Mouse (Mus musculus) ES-E14 (cell line): Measurements from ENCODE around the gene Etnk2. TPM values are rescaled to one million over a fixed set of nuclear protein-coding genes. Genes with fewer than 3 reads are reported as not detected.

ENCODE experiments used
- DNase-seq: peaks from one replicate; pipeline ENCODE4 v3.0.0-alpha.2; 2013; ENCODE audit warnings: low read depth, low spot score
- H3K27ac ChIP-seq: 2 replicates; pipeline ENCODE4 v1.5.1; 2012; ENCODE audit warnings: low read depth, mild to moderate bottlenecking, low read length, moderate library complexity, mixed read lengths; ENCODE audit not compliant: poor library complexity, insufficient read depth, severe bottlenecking
- H3K36me3 ChIP-seq: 2 replicates; pipeline ENCODE4 v1.6.1; 2012; ENCODE audit warnings: mild to moderate bottlenecking, low read length, moderate library complexity, mixed read lengths; ENCODE audit not compliant: control insufficient read depth, poor library complexity, insufficient read depth, severe bottlenecking
- H3K4me1 ChIP-seq, 2 experiments: fragments of 150-350 bp in 1 of 2; sonication (generic) in 1 of 2; 2 replicates each; pipeline ENCODE4 v1.6.1; 2012; ENCODE audit warnings: low read length in 2 of 2, mild to moderate bottlenecking in 1 of 2, mixed read lengths in 1 of 2; ENCODE audit not compliant: control insufficient read depth in 2 of 2, insufficient read depth in 2 of 2, poor library complexity in 1 of 2
- H3K4me3 ChIP-seq, 2 experiments: fragments of 150-350 bp in 1 of 2; sonication (generic) in 1 of 2; 2 replicates each; pipeline ENCODE4 v1.5.1; 2012; ENCODE audit warnings: low read length in 2 of 2, low read depth in 1 of 2, mild to moderate bottlenecking in 1 of 2, mixed read lengths in 1 of 2; ENCODE audit not compliant: insufficient read depth in 1 of 2, poor library complexity in 1 of 2, severe bottlenecking in 1 of 2
- H3K9ac ChIP-seq: 2 replicates; pipeline ENCODE4 v1.6.1; 2012; ENCODE audit warnings: low read depth, mild to moderate bottlenecking, low read length, mixed read lengths; ENCODE audit not compliant: poor library complexity, insufficient read depth, severe bottlenecking
- H3K9me3 ChIP-seq: fragments of 150-350 bp; sonication (generic); 2 replicates; pipeline ENCODE4 v1.6.1; 2012; ENCODE audit warnings: low read depth, mild to moderate bottlenecking, low read length; ENCODE audit not compliant: control insufficient read depth, insufficient read depth
- CHD2 ChIP-seq: IDR thresholded peaks from 2 replicates; pipeline ENCODE4 v1.6.1; 2014; ENCODE audit warnings: mild to moderate bottlenecking, low read depth, low read length, inconsistent platforms
- HCFC1 ChIP-seq: IDR thresholded peaks from 2 replicates; pipeline ENCODE4 v1.6.1; 2012; ENCODE audit warnings: low read length, inconsistent platforms, borderline replicate concordance; ENCODE audit not compliant: insufficient read depth
- MAFK ChIP-seq: IDR thresholded peaks from 2 replicates; pipeline ENCODE4 v1.6.1; 2014; ENCODE audit warnings: mild to moderate bottlenecking, low read depth, low read length, inconsistent platforms; ENCODE audit not compliant: insufficient read depth
- ZC3H11A ChIP-seq: IDR thresholded peaks from 2 replicates; pipeline ENCODE4 v1.6.1; 2012; ENCODE audit warnings: low read depth, mild to moderate bottlenecking, inconsistent platforms, low read length, borderline replicate concordance
- ZNF384 ChIP-seq: IDR thresholded peaks from 2 replicates; pipeline ENCODE4 v1.6.1; 2012; ENCODE audit warnings: low read depth, low read length, inconsistent platforms
- in situ Hi-C, 2 experiments: fragments of 600-800 bp; cut with MboI; formaldehyde crosslinking; loops; one replicate each; pipeline ENCODE4 v1.15.1; 2025; ENCODE audit warnings: low sequenced_read_pairs in 2 of 2, inconsistent platforms in 1 of 2; ENCODE audit not compliant: unreplicated experiment in 2 of 2
- total RNA-seq: library from RNA; depleted of rRNA; stranded (reverse); fragments of 300-350 nt; gene quantifications from 2 replicates; pipeline ENCODE4 v1.2.3, GENCODE M21; 2012

Gene Etnk2
- total RNA-seq, 1 experiment = 4.8 TPM

- Histone ChIP-seq H3K4me3 (no peak overlapping the region), H3K9me3 (no peaks in the 10 kb centered on the region), H3K36me3 (no peaks in the 10 kb centered on the region), H3K4me1 (peaks cover 0 to 8% of the 10 kb centered on the region in 2 experiments; a peak in 2 of 4 replicates), H3K9ac (no peak overlapping the region), H3K27ac (no peak overlapping the region)
- DNase-seq = no peak
- in situ Hi-C loops = loop anchor here in 1 of 2 experiments (25.0 kb wide), 1 partner anchor 235 kb away; the partner anchor contains the start of gene Snrpe
- TF ChIP-seq CHD2 = no peak
- no peak for TF ChIP-seq HCFC1
- no peak for TF ChIP-seq ZNF384
- no peak for TF ChIP-seq MAFK
- no peak for TF ChIP-seq ZC3H11A
These were observed 14.2 kb downstream of the Etnk2 start for GRCm38 (mm10) chr1:133377547-133377946.

GRCm38 (mm10) chr1:133379254-133379985 lies 16.0 kb downstream of the Etnk2 start:
- no peak for TF ChIP-seq ZNF384
- TF ChIP-seq HCFC1 = no peak
- TF ChIP-seq ZC3H11A = no peak
- TF ChIP-seq MAFK = no peak
- TF ChIP-seq CHD2 = no peak
- Histone ChIP-seq H3K9ac (no peak overlapping the region), H3K9me3 (no peaks in the 10 kb centered on the region), H3K27ac (no peak overlapping the region), H3K4me1 (peaks cover 0 to 15% of the 10 kb centered on the region in 2 experiments; a peak in 2 of 4 replicates), H3K4me3 (no peak overlapping the region), H3K36me3 (peaks cover 14% of the 10 kb centered on the region)
- no peak for DNase-seq
- in situ Hi-C loops = loop anchor here in 1 of 2 experiments (25.0 kb wide), 1 partner anchor 233 kb away; the partner anchor contains the start of gene Snrpe

GRCm38 (mm10) chr1:133379986-133380320 lies 16.6 kb downstream of the Etnk2 start:
- H3K9ac ChIP-seq = no peak overlapping the region
- no peak overlapping the region for H3K27ac ChIP-seq
- in situ Hi-C loops = loop anchor here (5.0 to 25.0 kb wide), 2 partner anchors 227 to 232 kb away; partner anchors contain the start of gene Snrpe (in 1 of the 2)
- H3K36me3 ChIP-seq = peaks cover 16% of the 10 kb centered on the region
- H3K4me3 ChIP-seq = no peak overlapping the region
- no peak for DNase-seq
- no peaks in the 10 kb centered on the region for H3K9me3 ChIP-seq
- peaks cover 0 to 15% of the 10 kb centered on the region in 2 experiments; a peak in 2 of 4 replicates for H3K4me1 ChIP-seq
- TF ChIP-seq CHD2 = no peak

GRCm38 (mm10) chr1:133380347-133381065 lies 17.1 kb downstream of the Etnk2 start:
- TF ChIP-seq ZNF384 (peak; percentile 73), ZC3H11A (no peak)
- in situ Hi-C loops = loop anchor here (5.0 to 25.0 kb wide), 2 partner anchors 227 to 232 kb away; partner anchors contain the start of gene Snrpe (in 1 of the 2)
- H3K4me1 ChIP-seq = peaks cover 0 to 15% of the 10 kb centered on the region in 2 experiments; a peak in 2 of 4 replicates
- peaks cover 16% of the 10 kb centered on the region for H3K36me3 ChIP-seq
- no peaks in the 10 kb centered on the region for H3K9me3 ChIP-seq
- H3K9ac ChIP-seq = no peak overlapping the region
- no peak overlapping the region for H3K4me3 ChIP-seq
- DNase-seq = peak; percentile 36
- no peak overlapping the region for H3K27ac ChIP-seq
